Mouse (Mus musculus) ZHBTc4 (cell line): ENCODE results near the gene Btbd16.

ENCODE experiments used
- DNase-seq: peaks from one replicate; pipeline ENCODE4 v3.0.0-alpha.2; 2011; ENCODE audit warnings: low read depth, low spot score

Gene Btbd16

DNA sequence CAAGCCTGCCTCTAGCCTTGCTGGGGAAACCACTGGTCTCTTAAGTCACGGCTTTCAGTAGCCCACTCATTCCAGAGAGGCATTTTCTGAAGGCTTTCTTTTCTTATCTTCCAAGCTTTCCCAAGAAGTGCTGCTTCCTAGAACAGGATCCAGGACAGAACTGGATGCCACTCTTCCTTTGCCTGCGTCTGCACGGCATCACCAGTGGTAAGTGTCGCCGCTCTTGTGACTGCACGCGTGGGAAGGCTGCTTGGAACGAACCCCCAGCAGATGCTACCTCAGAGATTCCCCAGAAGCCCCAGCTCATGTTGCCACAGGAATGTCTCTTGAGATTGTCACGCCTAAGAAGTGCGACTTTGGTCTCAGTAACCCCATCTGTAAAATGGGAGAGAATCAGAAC lies 41.7 kb downstream of the Btbd16 start:
- DNase-seq = no peak

DNA sequence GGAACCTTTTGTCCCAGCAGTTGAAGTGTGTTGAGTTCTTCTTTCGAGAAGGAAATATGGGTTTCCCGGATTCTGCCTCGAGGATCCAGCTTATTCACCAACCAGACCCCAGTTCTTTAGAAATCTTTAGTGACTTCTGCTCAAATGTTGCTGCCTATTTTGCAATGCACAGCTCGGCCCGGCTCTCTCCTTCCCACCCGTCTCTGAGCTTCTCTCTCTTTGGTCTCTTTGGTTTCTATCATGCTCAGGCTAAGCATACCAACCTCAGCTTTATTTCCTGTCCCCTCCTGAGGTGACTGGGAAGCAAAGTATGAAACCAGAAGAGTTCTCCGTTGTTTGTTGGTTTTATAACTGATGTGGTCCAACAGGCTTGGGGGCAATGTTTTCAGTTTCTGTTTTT lies 42.4 kb downstream of the Btbd16 start:
- no peak for DNase-seq

DNA sequence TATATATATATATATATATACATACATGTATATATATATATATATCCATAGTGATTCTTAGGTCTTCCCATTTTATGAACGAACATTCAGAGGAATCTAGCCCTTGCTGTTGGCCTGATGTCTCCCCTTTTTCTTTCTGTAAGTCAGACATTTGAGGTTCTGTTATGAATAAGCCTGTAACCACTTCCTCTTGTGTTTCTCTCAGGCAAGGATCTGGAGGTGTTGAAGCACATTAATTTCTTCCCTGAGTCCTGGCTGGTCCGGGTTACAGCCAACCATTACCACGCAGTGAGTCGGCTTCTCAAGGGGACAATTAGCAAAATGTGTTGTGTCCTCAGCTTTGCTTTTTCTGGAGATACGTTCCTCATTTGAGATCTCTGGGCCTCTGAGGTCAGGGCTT lies 44.9 kb downstream of the Btbd16 start:
- DNase-seq = no peak

DNA sequence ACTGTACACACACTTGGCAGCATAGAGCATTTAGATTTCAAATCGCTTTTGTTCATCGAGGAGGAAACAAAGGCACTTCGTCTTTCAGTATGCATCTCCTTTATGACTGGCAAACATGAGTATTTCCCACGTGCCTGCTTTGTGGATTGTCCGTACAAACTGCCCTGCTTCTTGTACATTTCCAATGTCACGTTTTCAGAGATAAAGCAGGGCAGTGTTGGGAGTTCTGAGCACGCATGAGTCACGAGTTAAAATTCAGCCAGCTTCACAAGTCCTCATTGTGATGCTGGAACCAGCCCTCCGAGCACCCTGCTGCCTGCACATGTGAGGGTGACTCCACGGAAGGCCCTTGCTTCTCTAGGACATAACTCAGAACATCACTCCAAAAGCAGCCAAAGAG lies 45.8 kb downstream of the Btbd16 start:
- DNase-seq = no peak

DNA sequence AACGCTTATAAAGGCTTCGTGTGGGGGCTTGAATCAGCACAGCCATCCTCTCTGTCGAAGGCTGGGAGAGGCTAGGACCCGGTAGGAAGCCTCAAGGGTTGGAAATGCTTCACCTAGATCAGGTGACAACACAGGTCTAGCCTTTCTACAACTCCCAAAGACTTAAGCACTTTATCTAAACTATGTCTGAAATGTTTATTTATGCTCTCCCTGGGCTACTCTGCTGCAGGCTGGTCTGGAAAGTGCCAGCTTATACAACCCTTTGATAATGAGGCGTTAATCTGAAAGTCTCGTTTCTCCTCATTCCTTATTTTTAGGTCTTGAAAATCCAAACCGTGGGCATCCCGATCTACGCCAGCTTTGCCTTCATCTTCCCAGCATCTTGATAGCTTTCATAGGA lies 50.1 kb downstream of the Btbd16 start:
- no peak for DNase-seq

DNA sequence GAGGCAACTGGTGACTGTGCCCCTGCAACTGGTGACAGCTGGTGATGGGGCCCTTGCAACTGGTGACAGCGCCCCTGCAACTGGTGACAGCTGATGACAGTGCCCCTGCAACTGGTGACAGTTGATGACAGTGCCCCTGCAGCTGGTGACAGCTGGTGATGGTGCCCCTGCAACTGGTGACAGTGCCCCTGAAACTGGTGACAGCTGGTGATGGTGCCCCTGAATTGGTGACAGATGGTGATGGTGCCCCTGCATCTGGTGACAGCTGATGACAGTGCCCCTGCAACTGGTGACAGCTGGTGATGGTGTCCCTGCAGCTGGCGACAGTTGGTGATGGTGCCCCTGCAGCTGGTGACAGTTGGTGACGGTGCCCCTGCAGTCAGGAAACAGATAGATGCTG lies 52.5 kb downstream of the Btbd16 start:
- no peak for DNase-seq

DNA sequence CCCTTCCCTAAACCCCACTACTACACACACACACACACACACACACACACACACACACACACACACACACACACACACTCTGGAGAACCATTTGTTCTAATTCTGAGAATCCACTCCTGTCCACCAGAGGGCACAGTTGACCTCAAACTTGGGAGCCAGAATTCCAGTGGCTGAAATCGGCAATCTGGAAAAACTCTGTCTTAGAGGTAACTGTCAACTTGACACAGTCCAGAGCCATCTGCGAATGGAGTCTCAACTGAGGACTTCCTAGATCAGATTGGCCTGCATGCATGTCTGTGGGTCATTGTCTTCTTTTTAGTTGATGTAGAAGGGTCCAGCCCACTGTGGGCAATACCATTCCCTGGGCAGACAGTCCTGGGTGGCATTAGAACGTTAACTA lies 53.6 kb downstream of the Btbd16 start:
- DNase-seq = peak; percentile 72

DNA sequence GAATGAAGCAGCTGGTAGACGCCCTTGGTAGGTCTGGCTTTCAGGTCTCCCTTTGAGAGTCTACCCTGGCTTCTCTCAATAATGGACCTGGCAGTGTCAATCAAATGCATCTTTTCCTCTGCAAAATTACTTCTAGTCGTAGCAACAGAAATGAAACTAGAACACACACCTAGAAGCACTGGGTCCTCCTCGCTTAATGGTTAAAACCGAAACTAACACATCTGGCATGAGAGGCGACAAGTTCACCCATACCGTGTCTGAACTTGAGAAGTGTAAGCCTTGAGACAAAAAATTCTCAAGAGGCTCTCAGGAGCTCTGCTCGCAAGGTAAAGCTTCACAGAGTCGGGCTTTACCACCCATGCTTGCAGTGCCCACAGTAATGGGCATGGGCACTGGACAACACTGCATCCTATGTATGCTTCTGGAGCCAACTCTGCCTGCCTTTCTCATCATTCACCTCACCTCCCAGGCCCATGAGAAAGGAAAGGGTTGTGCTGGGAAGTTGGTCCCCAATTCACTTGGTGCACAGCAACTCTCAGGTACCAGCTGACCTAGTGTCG lies 54.1 kb downstream of the Btbd16 start:
- DNase-seq = no peak

DNA sequence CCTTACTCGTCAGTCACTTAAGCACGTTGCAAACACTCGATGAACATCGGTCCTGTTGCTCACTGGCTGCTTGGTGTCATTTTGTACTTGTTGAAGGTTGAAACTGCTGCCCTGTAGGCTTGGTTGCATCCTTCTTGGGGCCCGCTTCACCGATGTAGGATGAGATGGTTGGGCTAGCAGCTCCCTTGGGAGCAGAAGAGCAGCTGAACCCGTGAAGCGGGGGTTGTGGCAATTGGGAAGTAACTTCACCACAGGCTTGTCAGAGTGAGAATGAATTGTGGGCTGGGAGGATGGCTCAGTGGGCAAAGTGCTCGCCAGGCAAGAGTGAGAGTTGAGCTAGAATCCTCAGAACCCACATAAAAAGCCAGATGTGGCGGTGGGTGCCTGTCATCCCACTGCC lies 54.6 kb downstream of the Btbd16 start:
- no peak for DNase-seq

DNA sequence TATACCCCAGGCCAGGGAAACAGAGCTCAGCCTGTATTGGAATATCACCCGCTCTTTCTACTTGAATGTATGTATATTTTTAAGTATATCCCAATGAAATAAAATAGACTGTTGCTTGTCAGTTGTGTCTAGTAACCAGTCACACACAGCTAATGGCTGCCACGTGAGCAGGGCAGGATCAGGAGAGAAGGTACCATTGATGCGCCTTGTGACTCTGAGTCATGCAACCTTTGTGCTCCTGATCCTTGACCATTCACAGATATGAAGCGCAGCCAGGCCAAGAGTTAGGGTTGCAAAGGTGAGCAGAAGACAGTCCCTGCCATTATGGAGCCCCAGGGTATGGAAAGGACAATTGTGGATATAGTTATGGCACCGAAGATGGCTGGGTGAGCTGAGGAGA lies 57.7 kb downstream of the Btbd16 start:
- DNase-seq = no peak

DNA sequence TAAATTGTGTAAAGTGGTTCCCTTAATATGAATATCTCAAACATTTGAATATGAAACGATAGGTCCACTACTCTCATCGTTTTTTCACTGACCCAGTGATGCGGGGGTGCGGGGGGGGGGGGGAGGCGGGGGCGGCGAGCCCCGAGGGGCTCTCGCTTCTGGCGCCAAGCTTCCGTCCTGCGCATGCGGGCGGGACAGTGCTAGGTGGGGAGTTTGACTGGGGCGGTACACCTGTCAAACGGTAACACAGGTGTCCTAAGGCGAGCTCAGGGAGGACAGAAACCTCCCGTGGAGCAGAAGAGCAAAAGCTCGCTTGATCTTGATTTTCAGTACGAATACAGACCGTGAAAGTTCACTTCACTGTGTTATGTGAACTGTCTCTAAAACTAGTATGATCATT lies 60.4 kb downstream of the Btbd16 start:
- peak; percentile 97 for DNase-seq

DNA sequence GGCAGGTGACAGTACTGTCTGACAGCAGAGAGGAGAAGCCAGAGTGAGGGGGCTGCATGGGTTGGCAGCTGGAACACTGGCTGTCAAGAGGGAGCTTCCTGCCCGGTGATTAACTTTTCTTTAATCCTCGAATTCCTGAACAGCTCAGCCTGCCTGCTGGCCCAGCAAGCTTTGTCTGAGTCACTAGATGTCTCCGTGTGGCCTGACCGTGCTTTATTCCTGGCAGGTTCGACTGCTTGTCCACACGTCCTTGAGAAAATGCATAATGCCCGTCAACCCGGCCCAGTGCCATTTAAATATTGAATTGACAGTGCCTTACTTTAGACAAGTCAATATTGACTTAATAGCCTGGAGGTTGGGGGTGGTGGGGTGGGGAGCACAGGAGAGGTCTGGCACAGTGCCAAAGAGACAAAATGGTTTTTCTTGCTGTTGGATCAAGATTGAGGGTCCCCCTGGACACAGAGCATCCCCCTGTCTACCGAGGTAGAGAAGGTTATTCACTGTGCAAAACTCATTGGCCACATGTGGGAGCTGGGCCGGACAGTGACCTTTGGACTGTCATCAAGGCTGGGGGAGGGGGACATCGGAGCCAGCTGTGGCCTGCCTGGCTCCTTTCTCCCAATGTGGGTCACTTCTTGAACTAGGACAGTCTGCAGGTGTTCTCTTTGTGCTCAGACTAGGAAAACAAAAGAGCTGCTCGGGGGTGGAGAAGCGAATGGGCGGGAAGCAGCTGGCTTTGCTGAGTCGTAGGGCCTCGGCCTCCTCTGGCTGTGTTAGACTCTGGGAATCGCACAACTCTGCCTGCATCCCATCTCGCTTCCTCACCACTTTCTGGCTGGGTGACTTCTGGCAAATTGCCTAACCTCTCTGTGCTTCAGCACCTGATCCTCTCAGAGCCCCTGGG lies 61.3 kb downstream of the Btbd16 start:
- peak; percentile 71 for DNase-seq

DNA sequence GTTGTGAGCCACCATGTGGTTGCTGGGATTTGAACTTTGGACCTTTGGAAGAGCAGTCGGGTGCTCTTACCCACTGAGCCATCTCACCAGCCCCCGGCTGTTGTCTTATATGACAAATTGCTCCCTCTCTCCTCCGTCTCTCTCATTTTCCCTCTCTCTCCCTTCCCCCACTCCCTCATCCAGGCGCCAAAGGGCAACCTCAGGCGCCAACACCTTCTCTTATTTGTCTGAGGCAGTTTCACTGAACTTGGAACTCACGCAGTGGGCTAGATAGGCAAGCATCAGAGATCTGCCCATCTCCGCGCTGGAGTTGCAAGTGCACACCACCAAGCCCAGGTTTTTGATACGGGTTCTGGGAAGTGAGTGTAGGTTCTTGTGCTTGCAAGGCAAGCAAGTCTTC lies 62.2 kb downstream of the Btbd16 start:
- DNase-seq = no peak

DNA sequence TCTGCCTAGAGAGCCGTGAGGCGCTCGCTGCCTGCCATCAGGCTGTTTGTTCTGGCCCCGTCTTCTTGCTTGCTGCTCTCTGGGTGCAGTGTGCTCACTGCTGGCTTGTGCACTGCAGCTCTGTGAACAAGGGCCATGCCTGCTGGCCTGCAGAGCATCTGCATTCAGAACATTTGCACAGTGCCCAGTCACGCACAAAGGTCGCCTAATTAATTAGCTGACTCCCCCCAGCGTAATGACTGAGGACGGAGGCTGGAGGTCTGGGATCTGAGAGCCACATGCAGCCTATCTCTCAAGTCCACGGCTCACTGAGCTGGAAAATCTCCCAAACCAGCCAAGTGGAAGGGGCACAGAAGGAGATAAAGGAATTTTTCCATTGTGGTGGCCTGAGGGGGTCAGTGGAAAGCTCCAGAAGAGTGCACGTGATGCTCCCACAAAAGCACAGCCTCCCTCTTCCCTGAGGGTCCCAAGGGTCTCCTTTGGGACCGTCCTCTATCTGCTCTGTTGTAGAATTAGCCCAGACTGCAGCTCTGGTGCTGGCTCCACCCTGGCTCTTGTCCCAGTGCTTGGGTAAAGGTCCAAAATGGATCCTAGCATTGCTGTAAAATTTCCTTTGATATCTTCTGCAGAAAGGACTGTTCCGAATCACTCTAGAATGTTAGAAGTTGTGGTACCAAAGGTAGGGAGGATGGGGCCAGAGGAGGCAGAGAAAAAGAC lies 64.2 kb downstream of the Btbd16 start:
- DNase-seq = no peak

DNA sequence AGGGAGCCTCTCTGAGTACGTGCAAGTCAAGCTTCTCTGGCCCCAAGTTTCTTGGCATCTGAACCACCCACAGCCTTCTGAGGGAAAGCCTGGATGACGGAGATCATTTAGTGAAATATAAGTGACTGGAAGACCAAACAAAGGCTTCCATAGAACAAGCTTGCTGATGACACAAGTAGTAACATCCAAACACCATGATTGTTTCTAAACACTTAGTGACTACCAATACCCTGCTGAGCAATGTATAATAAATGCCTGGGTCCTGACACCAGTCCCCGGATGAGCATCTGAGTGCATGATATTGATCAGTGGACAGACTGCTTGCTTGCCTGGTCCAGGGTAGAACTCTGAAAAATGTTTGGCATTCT lies 64.8 kb downstream of the Btbd16 start:
- no peak for DNase-seq

DNA sequence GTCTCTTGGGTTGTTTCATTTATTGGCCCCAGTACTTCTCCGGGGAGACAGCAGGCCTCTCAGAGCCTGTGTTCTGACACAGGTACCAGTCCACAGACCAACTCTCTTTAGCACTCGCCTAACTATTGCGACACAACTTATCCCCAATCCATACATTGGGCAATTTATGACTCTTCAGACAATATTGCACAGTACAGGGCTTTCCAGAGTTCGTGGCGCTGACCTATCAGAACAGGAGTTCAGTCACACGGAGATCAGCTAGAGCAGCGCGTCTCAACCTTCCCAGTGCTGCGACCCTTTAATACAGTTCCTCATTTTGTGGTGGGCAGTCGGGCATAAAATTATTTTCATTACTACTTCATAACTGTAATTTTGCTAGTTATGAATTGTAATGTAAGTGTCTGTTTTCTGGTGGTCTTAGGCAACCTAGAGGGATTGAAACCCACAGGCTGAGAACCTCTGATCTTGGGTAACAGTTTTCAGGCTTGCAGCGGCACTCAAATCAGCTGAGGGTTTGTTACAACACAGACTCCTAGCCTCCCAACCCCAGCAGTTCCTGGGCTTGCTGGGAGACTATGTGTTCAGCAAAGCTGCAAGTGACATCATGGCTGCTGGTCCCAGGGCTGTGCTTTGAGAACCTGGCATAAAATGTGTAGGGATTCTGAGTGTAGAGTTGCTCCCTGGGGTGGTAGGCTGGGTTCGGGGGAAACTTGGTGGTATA lies 65.7 kb downstream of the Btbd16 start:
- no peak for DNase-seq

DNA sequence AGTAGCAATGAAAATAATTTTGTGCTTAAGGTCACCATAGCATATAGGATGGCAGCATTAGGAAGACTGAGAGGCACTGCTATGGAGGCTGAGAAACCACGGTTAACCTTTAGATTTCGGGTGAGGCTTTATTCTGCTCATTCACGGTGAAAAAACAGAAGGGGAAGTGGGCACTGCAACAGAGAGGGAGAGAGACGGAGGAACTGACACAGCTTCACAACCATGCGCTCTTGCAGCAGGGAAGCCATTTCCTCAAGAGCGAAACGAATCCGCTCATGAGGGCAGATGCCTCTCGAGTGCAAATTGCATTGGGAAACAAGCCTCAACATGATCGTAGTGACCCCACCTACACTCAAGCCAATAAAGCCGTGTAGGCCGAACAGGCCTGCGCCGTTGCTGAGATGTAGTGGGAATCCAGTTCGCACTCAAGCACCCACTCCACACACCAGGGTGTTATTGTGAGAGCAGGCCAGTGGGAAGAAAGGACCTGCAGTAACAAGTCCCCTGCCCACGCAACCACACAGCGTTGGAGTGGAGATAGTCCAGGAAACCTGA lies 73.4 kb downstream of the Btbd16 start:
- DNase-seq = peak; percentile 63

DNA sequence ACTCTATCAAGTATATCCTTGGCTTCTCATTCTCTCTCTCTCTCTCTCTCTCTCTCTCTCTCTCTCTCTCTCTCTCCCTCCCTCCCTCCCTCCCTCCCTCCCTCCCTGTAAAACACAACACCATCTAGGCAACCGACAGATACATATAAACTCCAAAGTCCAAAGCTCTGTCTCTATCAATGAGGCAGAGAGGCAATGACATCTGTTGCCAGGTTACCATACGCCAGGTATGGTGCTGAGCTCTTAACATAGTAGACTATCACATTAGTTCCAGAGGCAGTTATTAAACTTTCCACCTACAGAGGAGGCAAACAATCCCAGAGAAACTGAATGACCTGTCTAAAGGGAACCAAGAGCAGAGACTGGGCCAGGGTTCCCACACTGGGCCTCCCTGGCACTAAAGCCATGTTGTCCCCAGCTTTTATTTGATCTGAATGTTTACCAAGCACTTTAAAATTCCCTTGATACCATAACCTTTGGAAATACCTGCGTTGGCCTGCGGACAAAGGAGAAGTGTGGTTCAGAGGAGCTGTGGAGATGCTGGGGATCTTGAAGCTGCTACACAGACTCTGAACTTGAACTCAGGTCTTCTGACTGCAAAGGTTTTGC lies 80.9 kb downstream of the Btbd16 start:
- no peak for DNase-seq

DNA sequence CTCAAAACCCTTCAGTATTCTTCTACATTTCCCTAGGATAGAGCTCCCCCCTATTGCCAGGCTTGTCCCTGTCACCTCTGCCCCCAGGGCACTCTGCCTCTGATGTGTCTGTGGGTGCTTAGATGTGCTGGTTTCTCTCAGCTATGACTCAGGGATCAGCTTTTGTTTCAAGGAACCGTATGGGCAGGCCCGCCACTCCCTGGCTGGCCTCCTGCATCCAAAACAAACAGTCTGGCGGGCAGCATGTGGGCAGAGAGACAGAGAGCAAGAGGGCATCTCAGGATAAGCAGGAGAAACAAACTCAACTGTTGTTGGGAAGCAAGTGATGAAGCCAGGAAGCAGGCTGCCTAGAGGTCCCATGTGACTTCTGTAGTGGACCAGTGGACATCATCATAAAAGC lies 81.8 kb downstream of the Btbd16 start:
- DNase-seq = peak; percentile 35

DNA sequence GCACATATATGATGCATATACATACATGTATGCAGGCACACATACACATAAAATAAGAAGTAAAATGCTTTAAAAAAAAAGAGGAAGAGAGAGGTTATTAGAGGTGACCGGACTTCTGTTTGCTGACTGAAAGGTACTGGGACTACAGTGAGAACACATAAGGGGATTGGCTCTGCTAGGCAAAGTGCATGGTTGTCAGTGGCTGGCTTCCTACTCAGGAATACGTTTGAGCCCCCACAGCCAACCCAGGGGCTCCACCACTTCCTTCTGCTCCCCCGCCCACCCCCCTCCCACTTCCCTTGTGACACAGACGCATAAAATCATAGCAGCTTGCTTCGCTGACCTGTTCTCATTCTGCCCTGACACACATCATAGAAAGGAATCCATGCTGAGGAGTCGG lies 84.1 kb downstream of the Btbd16 start:
- DNase-seq = no peak

DNA sequence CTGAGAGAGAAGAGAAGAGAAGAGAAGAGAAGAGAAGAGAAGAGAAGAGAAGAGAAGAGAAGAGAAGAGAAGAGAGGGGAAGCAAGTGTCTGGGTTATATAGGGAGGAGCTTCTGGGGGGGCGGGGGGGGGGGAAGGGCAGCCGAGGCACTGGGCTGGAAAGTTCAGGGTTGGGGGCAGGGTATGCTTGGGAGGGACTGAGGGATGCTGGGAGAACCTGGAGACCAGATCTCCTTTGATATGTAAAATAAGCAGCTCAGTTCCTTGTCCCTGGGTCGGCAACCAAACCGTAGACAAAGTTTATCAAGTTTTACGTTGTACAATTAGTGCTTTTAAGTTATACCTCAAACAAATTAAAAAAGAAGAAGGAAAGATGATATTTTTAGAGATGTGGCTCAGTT lies 86.1 kb downstream of the Btbd16 start:
- peak; percentile 70 for DNase-seq
